Mouse (Mus musculus) forebrain, embryonic 11.5 days (tissue): ENCODE measurements at regions not wholly inside any gene's neighbourhood (a gene's known extent, or its start where the extent isn't known, plus 50 kb on each side); places are given as distances from the start of the nearest gene placed in this dataset.

Experiments used
- ATAC-seq: fragments of 200-750 bp; cut with Nextera tagmentation; replicated peaks from 2 replicates; pipeline ENCODE4 v1.8.0; 2017; ENCODE audit warnings: moderate TSS enrichment; ENCODE audit not compliant: low FRiP score
- DNase-seq: peaks from one replicate; pipeline ENCODE4 v3.0.0-alpha.2; 2017; ENCODE audit warnings: low spot score
- H3K27ac ChIP-seq: fragments of 300-500 bp; sonication (generic); 2 replicates; pipeline ENCODE4 v1.5.1; 2014; ENCODE audit warnings: low read depth, low read length
- H3K27me3 ChIP-seq: fragments of 300-500 bp; sonication (generic); 2 replicates; pipeline ENCODE4 v1.6.1; 2014; ENCODE audit warnings: mild to moderate bottlenecking, low read length, mixed read lengths; ENCODE audit not compliant: control insufficient read depth, insufficient read depth
- H3K36me3 ChIP-seq: fragments of 300-500 bp; sonication (generic); 2 replicates; pipeline ENCODE4 v1.6.1; 2014; ENCODE audit warnings: mild to moderate bottlenecking, low read length, moderate library complexity, mixed read lengths; ENCODE audit not compliant: control insufficient read depth, insufficient read depth
- H3K4me1 ChIP-seq: fragments of 300-500 bp; sonication (generic); replicated peaks from 2 replicates; pipeline ENCODE4 v1.6.1; 2014; ENCODE audit warnings: low read length, mixed read lengths; ENCODE audit not compliant: control insufficient read depth, insufficient read depth
- H3K4me2 ChIP-seq: fragments of 300-500 bp; sonication (generic); 2 replicates; pipeline ENCODE4 v1.6.1; 2014; ENCODE audit warnings: low read depth, mild to moderate bottlenecking, low read length, moderate library complexity, mixed read lengths; ENCODE audit not compliant: severe bottlenecking
- H3K4me3 ChIP-seq: fragments of 300-500 bp; sonication (generic); 2 replicates; pipeline ENCODE4 v1.5.1; 2014; ENCODE audit warnings: low read depth, low read length
- H3K9ac ChIP-seq: fragments of 300-500 bp; sonication (generic); 2 replicates; pipeline ENCODE4 v1.6.1; 2014; ENCODE audit warnings: low read length
- H3K9me3 ChIP-seq: fragments of 300-500 bp; sonication (generic); 2 replicates; pipeline ENCODE4 v1.6.1; 2016; ENCODE audit warnings: low read length, mixed read lengths; ENCODE audit not compliant: control insufficient read depth
- WGBS: fragments of 180-500 bp; shearing (Covaris S2); extraction: QIAGEN DNeasy Blood & Tissue Kit; methylation state at CpG from one replicate; pipeline ENCODE4 v1.1.7; 2014; 5-methylcytosine and 5-hydroxymethylcytosine counted together

DNA sequence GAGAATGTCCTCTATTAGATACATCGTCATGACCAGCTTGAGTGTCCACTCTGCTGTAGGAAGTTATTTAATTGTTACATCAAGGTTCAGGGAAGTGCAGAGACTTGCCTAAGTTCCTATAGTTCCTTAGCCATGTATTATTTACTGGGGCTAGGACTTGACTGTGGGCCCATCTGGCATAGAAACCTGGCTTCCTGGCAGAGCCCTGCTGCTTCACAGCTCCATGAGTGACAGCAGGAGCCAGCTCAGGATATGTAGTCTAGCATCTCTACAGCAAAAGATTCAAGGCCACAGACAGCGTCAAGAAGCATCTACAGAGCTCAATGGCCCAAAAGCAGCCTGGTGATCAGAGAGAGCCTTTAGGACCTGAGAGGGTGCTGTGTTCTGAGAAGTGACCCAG is 163.2 kb upstream of the Unc93a2 start:
- no peaks in the 10 kb centered on the region for H3K4me1 ChIP-seq
- no peak overlapping the region for H3K27ac ChIP-seq
- H3K27me3 ChIP-seq, result no peaks in the 10 kb centered on the region
- H3K9me3 ChIP-seq, result no peaks in the 10 kb centered on the region
- H3K9ac ChIP-seq, result no peak overlapping the region
- H3K4me3 ChIP-seq, result no peak overlapping the region
- H3K4me2 ChIP-seq, result no peak overlapping the region
- WGBS, result 87% methylated on average over 2 of the region's 2 CpGs
- DNase-seq, result no peak
- ATAC-seq, result no peak
- no peaks in the 10 kb centered on the region for H3K36me3 ChIP-seq

DNA sequence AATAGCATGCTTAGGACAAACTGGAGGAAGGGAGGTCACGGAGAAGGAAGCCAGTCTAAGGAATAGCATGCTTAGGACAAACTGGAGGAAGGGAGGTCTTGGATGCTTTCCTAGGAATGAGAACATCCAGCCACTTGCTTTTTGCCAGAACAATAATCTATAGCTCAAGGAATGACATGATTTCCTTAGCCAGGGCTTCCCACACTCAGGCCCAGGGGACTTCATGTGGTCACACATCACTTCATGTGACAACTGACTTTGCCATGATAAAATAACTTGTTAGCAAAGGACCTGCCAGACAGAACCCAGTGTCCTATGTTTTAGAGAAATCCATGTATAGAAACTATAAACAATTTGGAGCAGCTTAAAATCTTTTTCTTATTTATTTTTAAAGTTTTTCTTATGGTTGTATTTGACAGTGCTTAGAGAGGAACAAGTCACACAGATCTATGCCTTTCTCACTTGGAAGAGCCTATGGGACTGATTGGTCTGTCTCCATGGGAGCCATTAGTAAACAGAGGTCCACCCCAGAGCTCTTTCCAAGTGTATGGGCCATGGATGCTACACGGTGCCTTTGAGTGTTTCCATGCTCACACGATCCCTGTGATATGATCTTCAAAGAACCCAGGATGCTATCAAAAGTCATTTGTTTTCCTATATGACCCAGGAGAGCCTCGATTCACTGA is 153.3 kb upstream of the Unc93a2 start:
- Histone ChIP-seq H3K27ac (no peak overlapping the region), H3K27me3 (no peaks in the 10 kb centered on the region), H3K36me3 (no peaks in the 10 kb centered on the region), H3K4me2 (no peak overlapping the region), H3K4me3 (no peak overlapping the region), H3K4me1 (no peaks in the 10 kb centered on the region), H3K9ac (no peak overlapping the region), H3K9me3 (no peaks in the 10 kb centered on the region)
- WGBS, result 86% methylated on average over 4 of the region's 4 CpGs
- no peak for ATAC-seq
- no peak for DNase-seq

DNA sequence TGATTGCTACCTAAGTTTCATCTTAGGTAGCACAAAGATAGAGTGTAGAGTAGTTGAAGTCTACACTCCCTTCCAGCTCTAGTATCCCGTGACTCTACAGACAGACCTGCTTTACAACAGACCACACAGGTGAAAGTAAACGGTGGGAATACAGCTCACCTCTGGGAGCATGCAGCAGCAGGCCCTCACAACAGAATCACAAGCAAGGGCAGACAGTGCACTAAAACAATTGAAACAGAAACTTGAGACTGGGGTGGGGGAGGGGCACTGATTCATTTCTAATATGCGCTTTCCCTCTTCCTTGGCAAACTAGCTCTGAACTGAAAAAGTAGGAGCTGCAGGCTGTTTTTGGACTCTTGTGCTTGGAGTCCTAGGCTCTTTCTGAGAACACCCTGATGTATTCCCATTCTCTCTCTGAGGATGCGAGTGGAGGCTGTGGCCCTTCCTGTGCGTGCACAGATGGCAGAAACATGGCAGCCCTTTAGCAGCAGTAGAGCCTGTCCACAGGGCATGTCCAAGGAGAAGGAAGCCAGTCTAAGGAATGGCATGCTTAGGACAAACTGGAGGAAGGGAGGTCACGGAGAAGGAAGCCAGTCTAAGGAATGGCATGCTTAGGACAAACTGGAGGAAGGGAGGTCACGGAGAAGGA is 152.5 kb upstream of the Unc93a2 start:
- Histone ChIP-seq H3K27me3 (no peaks in the 10 kb centered on the region), H3K4me3 (no peak overlapping the region), H3K9ac (no peak overlapping the region), H3K9me3 (no peaks in the 10 kb centered on the region), H3K4me1 (no peaks in the 10 kb centered on the region), H3K4me2 (no peak overlapping the region), H3K27ac (no peak overlapping the region), H3K36me3 (no peaks in the 10 kb centered on the region)
- WGBS, result 75% methylated on average over 7 of the region's 7 CpGs
- no peak for DNase-seq
- no peak for ATAC-seq

DNA sequence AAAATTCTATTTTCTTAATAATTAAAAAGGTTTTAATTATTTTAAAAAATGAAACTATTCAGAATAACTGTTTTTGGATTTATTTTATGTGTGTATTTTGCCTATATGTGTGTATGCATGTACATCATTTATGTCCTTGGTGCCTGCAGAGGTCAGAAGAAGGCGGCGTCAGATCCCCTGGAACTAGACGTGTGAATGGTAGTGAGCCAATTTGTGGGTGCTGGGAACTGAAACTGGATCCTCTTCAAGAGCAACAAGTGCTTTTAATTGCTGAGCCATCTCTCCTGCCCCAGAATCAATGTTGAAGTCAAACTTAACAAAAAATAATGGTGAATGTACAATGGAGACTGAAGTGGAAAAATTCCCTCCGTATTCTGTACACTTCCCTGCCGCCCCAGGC is 151.9 kb upstream of the Unc93a2 start:
- no peak overlapping the region for H3K9ac ChIP-seq
- H3K9me3 ChIP-seq, result no peaks in the 10 kb centered on the region
- no peak overlapping the region for H3K4me2 ChIP-seq
- no peak overlapping the region for H3K27ac ChIP-seq
- ATAC-seq, result no peak
- 93% methylated on average over 5 of the region's 5 CpGs for WGBS
- no peaks in the 10 kb centered on the region for H3K27me3 ChIP-seq
- H3K4me3 ChIP-seq, result no peak overlapping the region
- no peak for DNase-seq
- no peaks in the 10 kb centered on the region for H3K36me3 ChIP-seq
- no peaks in the 10 kb centered on the region for H3K4me1 ChIP-seq

DNA sequence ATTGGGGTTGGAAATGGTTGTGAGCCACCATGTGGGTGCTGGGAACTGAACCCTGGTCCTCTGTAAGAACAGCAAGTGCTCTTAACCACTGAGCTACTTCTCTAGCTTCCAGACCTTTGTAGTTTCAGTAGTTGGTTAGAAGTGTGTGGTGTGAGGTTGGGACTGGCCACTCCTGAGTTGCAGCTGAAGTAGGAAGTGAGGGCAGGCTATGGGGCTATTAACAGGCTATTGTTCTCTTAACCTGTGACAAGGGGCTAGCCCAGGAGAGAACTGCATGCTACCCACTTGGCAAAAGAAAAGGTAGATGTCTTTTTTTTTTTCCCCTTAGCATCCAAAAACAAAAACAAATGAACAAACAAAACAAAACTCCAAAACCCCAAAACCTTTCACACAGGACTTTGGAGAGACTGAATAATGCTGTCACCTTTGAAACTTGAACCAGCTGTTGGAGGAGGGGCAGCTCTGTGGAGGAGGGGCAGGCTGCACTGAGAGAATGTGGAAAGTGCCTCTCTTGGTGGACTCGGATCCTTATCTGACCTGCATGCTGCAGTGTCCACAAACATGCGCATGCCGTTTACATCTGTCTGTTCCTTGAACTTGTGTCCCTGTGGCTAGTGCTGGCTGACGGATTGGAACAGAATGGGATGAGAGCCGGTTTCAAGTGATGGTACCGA is 149.3 kb upstream of the Unc93a2 start:
- Histone ChIP-seq H3K9ac (no peak overlapping the region), H3K9me3 (no peaks in the 10 kb centered on the region), H3K27me3 (no peaks in the 10 kb centered on the region), H3K4me2 (no peak overlapping the region), H3K36me3 (no peaks in the 10 kb centered on the region), H3K4me1 (no peaks in the 10 kb centered on the region), H3K4me3 (no peak overlapping the region), H3K27ac (no peak overlapping the region)
- ATAC-seq, result no peak
- no peak for DNase-seq
- WGBS, result 91% methylated on average over 6 of the region's 6 CpGs

DNA sequence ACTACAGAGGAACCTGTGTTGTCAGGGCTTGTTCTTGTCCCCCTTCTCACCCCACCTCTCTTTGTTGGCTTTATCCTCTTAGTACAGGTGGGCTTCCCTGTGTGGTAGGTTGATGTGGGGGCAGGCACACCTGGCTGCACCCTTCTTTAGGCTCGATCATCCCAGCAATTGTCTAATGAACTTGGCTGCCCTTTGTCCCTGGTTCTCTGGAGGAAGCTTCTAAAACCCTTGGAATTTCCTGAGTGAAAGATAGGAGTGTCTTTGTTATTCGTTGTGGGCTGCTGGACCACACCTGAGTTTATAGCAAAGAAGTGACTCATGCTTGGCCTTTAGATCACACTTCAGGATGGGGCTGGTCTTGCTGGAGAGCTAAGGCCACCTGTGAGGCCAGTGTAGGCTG is 148.3 kb upstream of the Unc93a2 start:
- WGBS, result 69% methylated on average over 2 of the region's 2 CpGs
- DNase-seq (no peak), ATAC-seq (no peak)
- Histone ChIP-seq H3K27me3 (no peaks in the 10 kb centered on the region), H3K36me3 (no peaks in the 10 kb centered on the region), H3K9me3 (no peaks in the 10 kb centered on the region), H3K4me3 (no peak overlapping the region), H3K4me2 (no peak overlapping the region), H3K4me1 (no peaks in the 10 kb centered on the region), H3K9ac (no peak overlapping the region), H3K27ac (no peak overlapping the region)

DNA sequence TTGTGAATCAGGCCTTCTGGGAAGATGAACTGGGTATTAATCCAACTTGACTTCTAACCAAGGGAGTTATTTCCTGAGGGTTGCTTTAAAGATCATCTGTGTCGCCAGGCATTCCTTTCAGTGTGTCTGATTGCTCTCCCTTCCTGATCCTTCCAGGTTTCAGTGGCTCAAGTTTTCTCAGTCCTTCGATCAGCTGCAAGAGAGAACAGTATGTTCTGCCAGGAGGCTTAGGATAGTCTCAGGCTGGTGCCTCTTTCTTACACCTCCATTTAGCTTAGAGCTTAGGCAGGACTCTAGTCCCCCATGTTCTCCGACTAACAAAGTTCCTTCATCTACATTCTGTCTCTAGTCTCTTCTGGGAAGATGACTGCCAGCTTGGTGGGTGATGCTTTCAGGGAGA is 147.4 kb upstream of the Unc93a2 start:
- Histone ChIP-seq H3K36me3 (no peaks in the 10 kb centered on the region), H3K9ac (no peak overlapping the region), H3K4me2 (no peak overlapping the region), H3K9me3 (no peaks in the 10 kb centered on the region), H3K27me3 (no peaks in the 10 kb centered on the region), H3K27ac (no peak overlapping the region), H3K4me3 (no peak overlapping the region), H3K4me1 (no peaks in the 10 kb centered on the region)
- 90% methylated on average over 3 of the region's 3 CpGs for WGBS
- ATAC-seq (no peak), DNase-seq (no peak)

DNA sequence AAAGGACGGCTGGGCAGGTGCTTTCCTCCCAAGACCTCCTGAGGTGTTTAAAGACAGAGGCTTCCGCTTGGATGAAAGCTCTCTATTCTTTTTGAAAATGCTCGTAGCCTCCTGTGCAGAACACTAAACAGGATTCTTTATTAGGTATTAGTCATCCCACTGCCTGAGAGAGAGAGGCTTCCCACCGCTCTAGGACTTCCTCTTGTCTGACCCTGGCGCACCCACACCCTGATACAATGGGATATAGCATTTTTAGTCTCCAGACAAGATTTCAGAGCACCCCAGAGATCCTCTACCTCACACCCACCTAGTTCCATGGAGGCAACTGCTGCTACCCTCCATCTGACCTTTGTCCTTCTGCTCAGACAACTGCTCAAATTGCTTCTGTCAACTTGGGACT is 144.0 kb upstream of the Unc93a2 start:
- H3K27me3 ChIP-seq, result no peaks in the 10 kb centered on the region
- ATAC-seq (no peak), DNase-seq (no peak)
- H3K27ac ChIP-seq, result no peak overlapping the region
- H3K9me3 ChIP-seq, result no peaks in the 10 kb centered on the region
- 27% methylated on average over 5 of the region's 5 CpGs for WGBS
- no peaks in the 10 kb centered on the region for H3K36me3 ChIP-seq
- no peak overlapping the region for H3K4me3 ChIP-seq
- no peaks in the 10 kb centered on the region for H3K4me1 ChIP-seq
- H3K4me2 ChIP-seq, result no peak overlapping the region
- H3K9ac ChIP-seq, result no peak overlapping the region

DNA sequence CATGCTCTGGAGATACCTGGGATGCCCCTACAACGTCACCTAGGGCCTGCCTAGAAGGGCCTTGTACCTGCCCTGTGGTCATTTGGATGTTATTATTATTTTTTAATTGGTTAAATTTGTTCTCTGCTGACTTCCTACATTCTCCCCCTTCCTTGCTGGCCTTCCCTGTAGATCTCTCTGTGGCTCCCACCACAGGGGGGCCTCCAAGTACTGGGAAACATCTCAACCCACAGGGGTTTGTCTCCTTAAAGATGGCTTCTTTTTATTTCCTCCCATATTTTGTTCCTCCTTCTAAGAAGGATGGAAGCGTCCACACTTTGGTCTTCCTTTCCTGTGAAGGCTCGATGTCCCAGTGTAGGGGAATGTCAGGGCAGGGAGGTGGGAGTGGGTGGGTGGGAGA is 142.4 kb upstream of the Unc93a2 start:
- H3K27me3 ChIP-seq, result no peaks in the 10 kb centered on the region
- 88% methylated on average over 3 of the region's 3 CpGs for WGBS
- H3K9me3 ChIP-seq, result no peaks in the 10 kb centered on the region
- no peaks in the 10 kb centered on the region for H3K36me3 ChIP-seq
- DNase-seq, result no peak
- no peak overlapping the region for H3K9ac ChIP-seq
- no peak overlapping the region for H3K27ac ChIP-seq
- H3K4me2 ChIP-seq, result no peak overlapping the region
- ATAC-seq, result no peak
- no peak overlapping the region for H3K4me3 ChIP-seq
- H3K4me1 ChIP-seq, result no peaks in the 10 kb centered on the region
